Comparison of ENCODE assay signal across 31 mouse cellular contexts in the genomic region with DNA sequence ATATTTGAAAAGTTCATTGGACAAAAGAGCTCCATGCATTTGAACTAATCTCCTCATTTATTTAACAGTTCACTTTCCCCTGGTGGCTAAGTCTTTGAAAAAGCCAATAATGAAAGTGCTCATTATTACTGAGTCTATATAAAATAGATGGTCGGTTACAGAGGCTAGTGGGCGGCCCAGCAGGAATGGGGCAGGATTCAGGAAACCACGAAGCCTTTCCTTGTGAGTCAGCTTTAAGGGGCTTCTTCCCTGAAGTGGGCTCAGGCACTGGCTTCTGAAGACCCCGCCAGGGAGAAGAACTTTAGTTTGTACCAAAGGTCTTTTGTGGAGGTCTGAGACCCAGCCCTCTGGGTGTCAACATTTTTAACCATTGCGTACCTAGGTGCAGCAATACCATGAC. TPM values are rescaled to one million over a fixed set of nuclear protein-coding genes. Genes with fewer than 3 reads are reported as not detected.
"Had no signal": no experiment of that assay in that cellular context is flagged by ENCODE, and none has a peak within 500 bp of the region (broad histone marks: within the 10 kb centered on the region; RNA-seq: fewer than 3 reads in every experiment).

No protein-coding gene starts in this region.

- H3K4me2 ChIP-seq: kidney, embryonic 15.5 days; liver, embryonic 13.5 days; midbrain, embryonic 12.5 days; neural tube, embryonic 12.5 days; neural tube, embryonic 15.5 days had no signal

- DNase-seq: kidney, postnatal 10 days; kidney, postnatal 36 days; layer of hippocampus, postnatal 36 days; liver, embryonic 13.5 days; lung, adult 2 months; lung, postnatal 14 days; lung, postnatal 4 days; right cerebral cortex, adult 18-20 months; right cerebral cortex, postnatal 14 days; right cerebral cortex, postnatal 4 days; thymus, adult 2 months; thymus, postnatal 14 days; thymus, postnatal 4 days had no signal

- H3K27ac ChIP-seq: kidney, embryonic 15.5 days; left cerebral cortex, adult 2 months; liver, embryonic 13.5 days; midbrain, embryonic 12.5 days; neural tube, embryonic 12.5 days; neural tube, embryonic 15.5 days; stomach, postnatal 0 days had no signal

- H3K9ac ChIP-seq: kidney, embryonic 15.5 days; liver, embryonic 13.5 days; midbrain, embryonic 12.5 days; neural tube, embryonic 12.5 days; neural tube, embryonic 15.5 days had no signal

- H3K4me3 ChIP-seq: kidney, embryonic 15.5 days; left cerebral cortex, adult 2 months; liver, embryonic 13.5 days; midbrain, embryonic 12.5 days; neural tube, embryonic 12.5 days; neural tube, embryonic 15.5 days had no signal

- H3K36me3 ChIP-seq: kidney, embryonic 15.5 days; liver, embryonic 13.5 days; midbrain, embryonic 12.5 days; neural tube, embryonic 12.5 days; neural tube, embryonic 15.5 days had no signal

- H3K9me3 ChIP-seq: kidney, embryonic 15.5 days; liver, embryonic 13.5 days; midbrain, embryonic 12.5 days; neural tube, embryonic 12.5 days; neural tube, embryonic 15.5 days had no signal

- H3K27me3 ChIP-seq: kidney, embryonic 15.5 days; neural tube, embryonic 12.5 days; neural tube, embryonic 15.5 days had no signal

- H3K4me1 ChIP-seq: kidney, embryonic 15.5 days; neural tube, embryonic 12.5 days; neural tube, embryonic 15.5 days had no signal

RNA-seq across cellular contexts. Expression of gene Mak, which starts 27.5 kb away (rescaled TPM):
- total RNA-seq: megakaryocyte-erythroid progenitor cell, adult 5-6 weeks had no signal
- polyA plus RNA-seq: liver, adult 2 months had no signal

RNA-seq across cellular contexts. Expression of gene Gcm2, which starts 58.9 kb away (rescaled TPM):
- total RNA-seq: layer of hippocampus, adult 8-10 months; layer of hippocampus, postnatal 10 days; layer of hippocampus, postnatal 36 days; left cerebral cortex, adult 2 months; left cerebral cortex, postnatal 10 days; left cerebral cortex, postnatal 36 days; liver, adult 2 months; megakaryocyte progenitor cell, adult 5-6 weeks; megakaryocyte-erythroid progenitor cell, adult 5-6 weeks had no signal
- polyA plus RNA-seq: kidney, embryonic 15.5 days; limb, embryonic 11.5 days; limb, embryonic 14.5 days; liver, adult 2 months; liver, embryonic 13.5 days; liver, embryonic 16.5 days; lung, embryonic 16.5 days; midbrain, embryonic 12.5 days; neural tube, embryonic 12.5 days; neural tube, embryonic 15.5 days; stomach, embryonic 14.5 days; stomach, postnatal 0 days had no signal
